Mouse (Mus musculus) urinary bladder, adult 18-20 months (tissue): ENCODE measurements around the gene Dohh.

ENCODE experiments used
- DNase-seq, 2 experiments: peaks; one replicate each; pipeline ENCODE4 v3.0.0; 2022; ENCODE audit warnings: low spot score in 2 of 2, mixed read lengths in 2 of 2

Dohh gene

DNA sequence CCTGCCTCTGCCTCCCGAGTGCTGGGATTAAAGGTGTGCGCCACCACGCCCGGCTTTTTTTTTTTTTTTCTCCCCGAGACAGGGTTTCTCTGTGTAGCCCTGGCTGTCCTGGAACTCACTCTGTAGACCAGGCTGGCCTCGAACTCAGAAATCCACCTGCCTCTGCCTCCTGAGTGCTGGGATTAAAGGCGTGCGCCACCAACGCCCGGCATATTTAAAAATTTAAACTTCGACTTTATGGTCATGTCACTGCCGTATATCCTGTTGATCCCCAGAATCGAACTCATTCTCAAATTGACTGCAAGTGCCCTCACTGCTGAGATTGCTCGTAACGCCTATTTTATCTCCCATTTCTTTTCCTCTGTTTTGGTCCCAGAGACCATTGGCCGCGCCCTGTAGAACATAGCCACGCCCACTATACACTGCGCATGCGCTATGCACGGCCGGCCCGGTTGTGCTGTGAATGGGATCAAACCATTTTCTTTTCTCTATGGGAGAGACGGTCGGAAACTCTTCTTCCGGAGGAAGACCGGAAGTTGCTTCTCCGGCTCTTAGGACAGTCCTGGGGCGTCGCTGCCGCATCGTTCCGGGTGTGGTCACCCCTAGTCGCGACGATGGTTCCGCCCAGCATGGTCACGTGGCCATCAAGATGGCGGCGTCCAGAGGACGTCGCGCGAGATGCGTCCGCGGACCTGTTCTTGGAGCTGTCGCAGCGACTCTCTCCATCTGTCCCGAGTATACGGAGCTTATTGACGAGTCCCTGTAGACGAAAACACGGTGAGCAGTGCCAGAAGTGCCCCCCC lies at the start of gene Dohh, which contains the start of gene Gm48551:
Dohh (plus strand) TSS at position 627 of the 803 bp plus-strand sequence.
Gm48551 (plus strand) TSS at position 665 of the 803 bp plus-strand sequence.
- DNase-seq = peak; percentile 98 to 99

DNA sequence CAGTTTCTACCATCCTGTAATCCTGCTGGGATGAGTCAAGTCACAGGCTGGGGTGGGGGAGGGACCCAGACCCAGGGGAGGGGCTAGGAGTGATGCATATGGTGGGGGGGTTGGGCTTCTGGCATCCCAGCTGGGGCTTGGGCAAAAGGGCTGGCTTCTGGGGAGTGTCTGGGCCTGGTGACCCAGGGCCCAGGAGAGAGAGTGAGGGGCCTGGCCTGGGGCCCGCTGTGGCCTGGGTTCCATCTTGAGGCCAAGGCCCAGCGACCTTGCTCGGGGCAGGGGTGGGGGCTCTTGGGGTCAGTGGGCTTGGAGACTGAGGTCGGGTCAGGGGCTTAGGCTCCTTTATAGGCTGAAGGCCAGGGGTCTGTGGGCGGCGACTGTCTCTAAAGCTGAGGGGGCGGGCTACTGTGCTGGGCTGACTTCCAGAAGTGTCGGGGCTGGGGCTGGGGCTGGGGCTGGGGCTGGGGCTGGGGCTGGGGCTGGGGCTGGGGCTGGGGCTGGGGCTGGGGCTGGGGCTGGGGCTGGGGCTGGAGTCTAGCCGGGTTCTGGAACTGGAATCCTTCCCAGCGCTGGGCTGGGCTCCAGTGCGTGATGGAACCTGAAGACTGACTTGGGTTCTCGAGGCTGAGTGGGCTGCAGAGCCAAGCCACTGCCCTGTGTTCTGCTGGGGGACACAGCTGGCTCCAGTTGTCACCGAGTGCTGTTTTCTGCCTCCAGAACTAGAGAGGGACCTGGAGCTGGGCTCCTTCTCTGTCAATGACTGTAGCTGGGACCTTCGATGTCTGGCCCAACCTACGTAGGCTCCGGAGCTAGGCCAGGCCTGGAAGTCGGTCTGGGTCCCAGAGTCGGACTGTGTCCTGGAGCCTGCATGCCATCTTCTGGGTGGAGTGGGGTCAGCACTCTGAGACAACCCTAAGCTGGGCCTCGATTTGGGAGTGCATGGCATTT lies 48.6 kb upstream of the Dohh start:
- no peak for DNase-seq

DNA sequence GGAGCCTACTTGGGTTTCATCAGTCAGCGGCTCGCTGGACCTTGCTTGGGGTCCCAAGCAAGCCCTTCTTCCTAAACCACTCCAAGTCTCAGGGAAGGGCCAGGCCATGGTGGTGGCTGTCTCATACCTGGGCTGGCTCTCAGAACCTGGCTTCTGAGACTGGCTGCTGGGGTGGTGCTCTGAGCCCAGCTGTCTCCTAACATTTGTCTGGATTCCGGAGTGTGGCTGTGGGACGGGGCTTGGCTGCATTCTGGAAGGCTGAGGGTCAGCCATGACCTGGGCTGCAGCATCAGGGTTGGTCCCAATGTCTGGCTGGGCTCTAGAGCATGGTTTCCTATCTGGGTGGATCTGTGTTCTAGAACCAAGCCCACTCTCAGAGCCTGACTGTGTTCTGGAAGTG lies 47.7 kb upstream of the Dohh start:
- DNase-seq = no peak

DNA sequence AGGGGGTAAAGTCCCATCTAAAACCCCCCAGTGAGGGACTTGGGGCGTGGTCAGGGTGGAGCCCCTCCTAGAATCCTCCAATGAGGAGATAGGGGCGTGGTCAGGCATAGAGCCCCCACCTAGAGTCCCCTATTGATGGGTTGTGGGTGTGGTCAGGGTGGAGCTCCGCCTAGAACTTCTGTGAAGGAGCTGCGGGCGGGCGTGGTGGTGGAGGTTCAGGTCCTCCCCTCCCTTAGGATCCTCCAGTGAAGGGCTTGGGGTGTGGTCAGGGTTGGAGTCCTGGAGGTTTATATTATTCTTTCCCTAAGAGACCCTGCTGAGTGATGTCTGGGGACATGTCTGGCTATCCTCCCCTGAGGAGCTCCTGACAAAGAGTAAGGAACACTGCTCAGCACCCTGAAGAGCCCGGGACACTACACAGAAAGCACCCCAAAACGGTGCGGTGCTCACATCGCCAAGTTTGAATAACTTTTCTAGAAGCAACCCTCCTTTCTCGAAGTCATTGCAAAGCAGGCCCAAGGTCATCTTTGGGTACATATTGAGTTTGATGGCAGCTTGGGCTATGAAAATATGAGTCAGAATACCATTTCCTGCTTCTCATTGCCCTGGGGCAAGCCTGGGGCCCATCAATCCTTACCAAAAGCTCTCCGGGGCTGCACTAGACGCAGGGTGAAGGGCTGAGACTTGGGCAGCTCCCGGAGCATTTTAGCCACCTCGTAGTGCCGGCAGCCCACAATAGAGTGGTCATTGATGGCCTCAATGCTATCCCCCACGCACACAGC lies 43.5 kb upstream of the Dohh start:
- DNase-seq = no peak

DNA sequence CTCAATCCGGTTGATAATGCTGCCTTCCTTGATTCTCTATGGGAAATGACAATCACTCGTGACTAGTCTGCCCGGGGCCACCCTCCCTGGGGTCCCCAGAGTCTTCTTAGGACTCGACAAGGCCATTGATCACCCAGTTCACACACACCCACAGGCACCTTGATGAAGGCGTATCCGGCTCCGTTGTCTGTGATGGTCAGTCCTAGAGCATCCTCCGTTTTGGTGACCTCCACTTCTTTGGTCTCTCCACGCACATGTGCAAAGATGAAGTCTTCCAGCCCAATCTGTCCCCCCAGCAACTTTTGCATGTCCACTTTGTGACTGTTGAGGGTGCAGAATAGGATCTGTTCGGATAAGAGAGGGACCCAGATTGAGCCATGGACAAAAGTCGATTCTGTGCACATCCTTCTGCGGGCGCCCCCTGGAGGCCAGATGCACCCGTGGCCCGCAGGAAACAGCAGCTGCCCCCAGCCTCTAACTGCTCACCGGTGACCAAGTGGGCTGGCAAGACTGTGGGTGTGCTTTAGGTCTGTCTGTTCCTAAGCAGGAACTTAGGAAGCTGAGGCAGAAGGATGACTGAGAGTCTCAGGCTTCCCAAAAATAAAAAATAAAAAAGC lies 42.8 kb upstream of the Dohh start:
- peak in 1 of 2 experiments; percentile 59 for DNase-seq

DNA sequence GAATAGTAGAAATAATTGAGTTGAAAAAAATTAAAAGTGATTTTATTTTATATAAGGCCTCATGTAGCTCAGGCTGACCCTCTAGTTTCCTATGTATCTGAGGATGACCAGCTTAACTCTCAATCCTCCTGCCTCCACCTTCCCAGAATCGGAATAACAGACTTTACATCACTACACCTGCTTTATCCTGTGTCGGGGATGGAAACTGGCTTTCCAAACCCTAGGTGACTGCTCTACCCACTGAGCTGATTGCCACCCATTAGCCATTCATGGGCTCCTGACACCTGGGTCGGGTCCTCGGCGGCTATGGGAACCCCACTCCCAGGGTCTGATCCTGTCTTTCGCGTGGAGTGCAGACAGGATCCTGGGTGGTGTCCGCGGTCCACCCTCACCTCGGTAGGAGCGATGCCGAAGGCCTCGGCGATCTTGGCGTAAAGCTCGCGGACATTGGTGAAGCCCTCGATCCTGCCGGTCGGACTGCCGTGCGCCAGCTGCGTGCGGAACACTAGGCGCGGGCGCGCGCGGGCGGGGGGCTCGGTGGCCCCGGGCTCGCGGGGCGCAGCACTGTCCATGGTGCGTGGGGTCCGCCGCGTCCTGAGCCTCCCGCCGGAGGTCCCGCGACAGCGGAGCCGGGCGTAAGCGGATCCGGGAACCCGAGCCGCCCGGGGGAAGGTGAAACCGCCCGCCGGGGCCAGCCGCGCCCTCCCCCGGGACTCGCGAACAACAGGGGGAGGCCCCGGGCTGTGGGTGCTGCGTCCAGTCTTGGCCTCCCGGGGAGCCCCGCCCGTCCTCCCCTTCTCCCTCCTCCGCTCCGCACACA lies 41.3 kb upstream of the Dohh start, which contains the start of gene Gipc3:
Gipc3 (minus strand) TSS at position 581 of the 820 bp plus-strand sequence.
- DNase-seq = no peak

DNA sequence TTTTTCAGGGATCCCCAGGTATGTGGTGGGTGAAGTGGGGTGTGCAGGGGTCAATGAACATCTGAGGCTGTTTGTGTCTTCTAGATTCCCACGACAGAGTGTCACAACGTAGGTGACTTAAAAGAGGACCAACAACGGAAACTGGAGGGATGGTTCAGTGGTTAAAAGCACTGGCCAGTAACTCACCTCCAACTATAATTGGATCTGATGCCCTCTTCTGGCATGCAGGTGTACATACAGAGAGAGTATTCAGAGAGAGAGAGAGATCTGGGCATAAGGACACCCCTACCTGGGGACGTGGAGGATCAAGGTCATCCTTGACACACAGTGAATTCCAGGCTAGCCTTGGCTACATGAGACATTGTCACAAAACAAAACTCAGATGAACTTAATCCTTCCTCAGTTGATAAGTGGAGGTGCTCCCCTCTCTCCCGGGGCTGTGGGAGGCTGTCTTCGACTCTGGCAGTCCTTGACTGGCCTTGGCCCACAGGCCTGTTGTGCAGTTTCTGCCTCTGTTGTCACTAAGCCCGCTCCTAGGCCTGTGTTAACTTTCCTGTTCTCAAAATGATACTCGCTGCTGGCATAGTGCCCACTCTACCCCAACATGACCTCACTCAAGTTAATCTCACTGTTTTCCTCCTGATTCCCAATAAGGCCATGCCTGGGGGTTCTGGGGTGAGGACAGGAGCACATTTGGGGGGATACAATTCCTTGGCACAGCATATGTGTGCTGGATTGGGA lies 39.6 kb upstream of the Dohh start:
- no peak for DNase-seq

DNA sequence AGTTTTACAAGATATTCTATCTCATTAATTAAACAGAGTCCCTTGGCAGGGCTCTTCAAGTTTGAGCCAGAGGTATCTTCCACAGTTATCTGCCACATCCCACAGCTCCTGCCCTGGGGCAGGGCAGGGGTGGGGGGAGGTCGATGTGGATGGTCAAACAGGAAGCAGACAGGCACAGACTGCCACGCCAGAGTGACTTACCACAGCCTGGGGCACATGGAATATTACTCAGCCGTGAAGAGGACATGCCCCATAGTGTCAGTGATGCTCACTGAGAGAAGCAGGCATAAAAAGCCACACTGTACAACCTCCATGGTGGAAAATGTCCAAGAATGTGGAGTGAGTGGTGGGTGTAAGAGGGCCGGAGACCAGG lies 39.1 kb upstream of the Dohh start:
- DNase-seq = no peak

DNA sequence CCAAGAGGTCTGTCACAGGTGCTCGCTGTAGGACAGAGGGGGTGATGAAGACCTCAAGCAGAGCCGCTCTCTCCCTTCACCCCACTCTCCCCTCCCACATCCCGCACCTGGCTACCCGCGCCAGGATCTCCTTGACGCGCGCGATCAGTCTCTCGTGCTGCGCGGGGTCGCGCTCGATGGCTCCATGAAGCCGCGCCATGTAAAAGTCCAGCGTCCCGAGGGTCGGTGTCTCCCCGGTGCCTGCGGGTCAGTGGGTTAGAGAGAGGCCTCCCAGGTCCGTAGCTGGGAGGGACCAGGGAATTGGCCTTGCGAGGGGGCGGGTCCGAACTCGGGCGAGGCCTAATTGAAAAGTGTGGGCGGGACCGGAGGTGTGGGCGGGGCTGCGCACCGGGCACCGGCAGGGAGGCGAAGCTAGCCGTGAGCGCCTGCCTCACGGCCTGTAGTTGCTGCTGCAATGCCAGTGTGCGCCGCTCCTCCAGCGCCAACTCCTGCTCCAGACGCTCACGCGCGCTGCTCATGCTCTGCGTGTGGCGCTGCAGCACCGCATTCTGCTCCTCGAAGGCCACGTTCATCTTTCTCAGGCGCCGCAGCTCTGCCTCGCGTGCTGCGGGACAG lies 37.7 kb upstream of the Dohh start:
- peak; percentile 61 to 63 for DNase-seq

DNA sequence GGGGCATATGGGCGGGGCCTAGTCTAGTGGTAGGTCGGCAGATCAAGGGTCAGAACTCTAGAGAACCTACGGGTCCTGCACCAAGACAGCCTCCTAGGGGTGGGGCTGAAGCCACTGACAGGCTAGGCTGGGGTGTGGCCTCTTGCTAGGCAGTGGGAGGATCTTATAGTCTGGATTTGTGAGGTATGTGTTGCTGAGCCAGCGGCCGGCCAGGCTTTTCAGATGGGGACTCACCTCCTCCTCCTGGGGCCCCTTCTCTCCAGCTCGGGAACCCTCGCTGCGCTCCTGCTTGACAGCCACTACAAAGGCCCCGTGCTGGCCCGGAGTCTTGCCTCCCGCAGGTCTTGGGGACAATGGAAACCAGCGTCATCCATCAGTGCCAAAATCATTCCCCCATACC lies 35.1 kb upstream of the Dohh start:
- no peak for DNase-seq

DNA sequence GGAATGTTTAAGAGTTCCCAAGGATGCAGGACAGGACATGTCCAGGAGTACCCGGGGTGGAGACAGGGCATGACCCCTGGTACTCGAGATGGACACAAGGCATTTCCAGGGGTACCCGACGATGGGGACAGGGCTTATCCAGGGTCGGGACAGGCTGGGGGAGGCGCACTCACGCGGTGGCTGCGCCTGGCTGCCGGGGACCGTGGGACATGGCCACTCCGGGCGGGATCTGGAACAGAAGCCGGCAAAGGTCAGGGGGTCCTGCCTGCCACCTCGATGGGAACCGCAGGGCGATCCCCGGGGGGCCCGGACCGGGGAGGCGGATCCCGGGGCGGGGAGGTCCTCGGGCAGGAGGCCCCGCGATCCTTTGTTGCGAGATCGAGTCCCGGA lies 34.3 kb upstream of the Dohh start:
- no peak for DNase-seq

DNA sequence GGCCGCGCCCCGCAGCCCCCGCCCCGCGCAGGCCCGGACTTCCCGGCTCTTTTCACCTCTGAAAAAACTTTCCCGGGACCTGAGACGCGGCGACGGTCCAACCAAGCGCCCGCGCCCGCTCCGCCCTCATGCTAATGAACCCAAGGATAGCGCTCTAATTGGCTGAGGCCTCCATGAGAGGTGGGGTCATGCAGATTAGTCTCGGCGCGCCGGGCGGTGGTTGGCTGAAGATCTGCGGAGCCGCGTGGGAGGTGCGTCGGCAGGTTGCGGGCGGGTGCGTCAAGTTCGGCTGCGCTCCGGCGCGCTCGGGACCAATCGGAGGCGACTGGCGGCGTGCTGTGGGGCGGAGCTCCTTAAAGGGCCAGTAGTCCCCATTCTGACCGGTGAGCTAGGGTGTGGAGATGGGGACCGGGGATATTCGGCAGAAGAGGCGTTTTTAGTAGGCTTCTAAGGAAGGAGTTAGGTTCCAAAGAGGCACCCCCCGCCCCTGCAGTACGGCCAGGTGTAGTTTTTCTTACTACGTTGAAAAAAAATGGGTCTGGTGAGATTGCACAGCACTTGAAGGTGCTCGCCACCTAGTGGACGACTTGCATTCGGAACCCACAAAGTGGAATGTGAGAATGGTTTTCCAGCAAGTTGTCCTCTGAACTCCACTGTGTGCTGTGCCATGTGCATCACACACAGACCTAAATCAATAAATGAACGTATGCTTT lies 33.7 kb upstream of the Dohh start, which contains the start of gene Hmg20b:
Hmg20b (minus strand) TSS at position 130 of the 713 bp plus-strand sequence.
- DNase-seq = peak; percentile 94 to 99

DNA sequence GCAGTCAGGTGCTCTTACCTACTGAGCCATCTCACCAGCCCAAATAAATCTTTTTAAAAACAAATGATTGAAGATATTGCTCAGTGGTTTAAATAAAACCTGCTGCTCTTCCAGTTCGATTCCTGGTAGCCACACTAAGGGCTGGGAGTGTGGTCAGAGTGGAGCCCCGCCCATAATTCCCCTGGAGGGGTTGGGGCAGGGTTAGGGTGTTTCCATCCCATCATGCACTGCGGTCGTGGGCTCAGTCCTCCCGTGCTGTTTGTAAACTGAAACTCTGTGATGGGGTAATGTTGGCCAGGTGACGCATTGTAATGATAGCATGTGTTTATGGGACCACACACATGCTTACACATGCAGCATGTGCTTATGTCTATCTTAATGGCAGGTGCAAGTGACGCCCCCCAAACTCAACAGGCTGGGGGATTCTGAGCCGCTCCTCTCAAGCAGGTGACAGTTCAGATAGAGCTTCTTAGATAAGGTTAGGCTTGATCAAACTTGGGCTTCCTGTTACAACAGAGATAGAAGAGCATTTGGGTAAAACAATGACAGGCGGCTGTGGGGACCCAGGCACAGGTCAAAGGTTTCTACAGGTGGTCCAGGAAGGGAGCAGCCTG lies 32.4 kb upstream of the Dohh start:
- no peak for DNase-seq

DNA sequence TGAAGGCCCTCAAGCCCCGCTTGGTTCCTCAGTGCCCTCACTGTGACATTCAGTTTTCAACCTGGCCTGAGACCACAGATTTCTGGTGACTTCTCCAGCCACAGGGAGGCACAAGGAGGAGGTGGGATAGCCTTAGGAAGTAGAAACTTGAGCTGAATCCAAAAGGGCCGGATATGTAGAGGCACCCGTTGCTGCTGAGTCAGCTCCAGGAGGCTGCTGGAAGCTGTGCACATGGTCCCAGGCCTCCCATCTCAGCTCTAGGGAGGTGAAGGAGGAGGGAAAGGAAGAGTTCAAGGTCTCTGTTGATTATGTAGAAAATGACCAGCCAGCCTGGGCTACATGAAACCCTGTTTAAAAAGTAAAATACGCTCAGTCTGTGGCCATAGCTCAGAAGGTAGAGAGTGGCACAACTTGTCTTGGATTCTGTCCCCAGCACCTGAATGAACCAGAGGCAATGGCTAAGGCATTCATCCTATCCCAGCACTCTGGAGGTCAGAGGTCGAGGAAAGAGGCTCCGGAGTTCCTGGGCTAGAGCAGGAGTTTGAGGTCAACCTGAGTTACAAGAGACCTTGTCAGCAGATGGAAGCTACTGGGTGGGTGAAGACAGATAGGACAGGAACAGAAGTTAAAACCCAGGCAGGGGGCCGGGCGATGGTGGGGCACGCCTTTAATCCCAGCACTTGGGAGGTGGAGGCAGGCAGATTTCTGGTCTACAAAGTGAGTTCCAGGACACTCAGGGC lies 29.3 kb upstream of the Dohh start:
- DNase-seq = no peak

DNA sequence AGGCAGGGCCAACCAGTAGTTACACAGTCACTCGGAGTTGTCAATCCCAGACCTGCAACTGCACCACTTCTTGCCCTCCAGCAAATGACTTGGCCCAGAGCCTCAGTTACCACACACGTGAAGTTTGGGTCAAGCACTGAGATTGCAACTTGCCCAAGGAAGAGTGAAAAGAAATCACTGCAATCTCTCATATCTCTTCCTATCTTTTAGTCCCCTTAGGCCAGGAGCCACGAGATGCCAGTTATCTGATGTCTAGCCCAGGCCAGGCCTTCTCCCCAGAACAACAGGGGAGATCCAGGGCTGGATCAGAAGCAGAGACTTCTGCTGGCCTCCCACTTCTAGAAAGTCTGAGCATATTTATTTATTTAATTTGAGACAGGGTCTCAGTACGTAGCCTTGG lies 28.7 kb upstream of the Dohh start:
- DNase-seq = no peak

DNA sequence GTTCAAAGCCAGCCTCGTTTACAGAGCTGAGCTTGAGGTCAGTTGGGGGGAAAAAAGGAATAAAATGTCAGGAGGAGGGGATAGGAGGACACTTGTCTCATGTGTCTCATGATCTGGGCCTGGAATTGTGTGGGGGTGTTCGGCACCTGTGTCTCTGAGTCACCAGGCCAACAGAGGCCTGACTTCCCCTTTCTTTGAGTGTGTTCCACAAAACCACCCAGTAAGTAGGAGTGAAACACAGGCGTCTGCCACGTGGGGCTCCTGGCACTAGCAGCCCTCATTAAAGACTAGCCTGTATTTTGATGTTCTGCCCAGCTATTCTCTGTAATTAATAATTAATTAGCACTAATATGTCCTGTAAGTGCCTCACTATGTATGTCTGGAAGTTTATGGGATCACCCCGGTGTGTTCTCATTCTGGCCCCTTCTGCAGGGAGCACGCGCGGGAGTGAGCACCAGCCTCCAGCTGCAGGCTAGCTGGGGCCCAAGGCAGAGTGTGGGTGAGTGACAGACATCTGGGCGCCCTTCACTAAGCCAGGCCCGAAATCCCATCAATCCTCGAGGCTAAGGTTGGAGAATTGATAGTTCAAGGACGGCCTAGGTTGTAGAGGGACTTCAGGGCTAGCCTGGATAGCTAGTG lies 27.8 kb upstream of the Dohh start:
- DNase-seq = no peak
